Mouse (Mus musculus): ENCODE measurements around the gene St6galnac5.
A peak's percentile ranks its signal among the peaks of the same experiment; 100 is the strongest.
"Not testable (repeated sequence)": the region's sequence is repeated elsewhere in the genome, so short reads cannot be mapped to it uniquely, and the experiment has no call there.

The St6galnac5 gene

DNA sequence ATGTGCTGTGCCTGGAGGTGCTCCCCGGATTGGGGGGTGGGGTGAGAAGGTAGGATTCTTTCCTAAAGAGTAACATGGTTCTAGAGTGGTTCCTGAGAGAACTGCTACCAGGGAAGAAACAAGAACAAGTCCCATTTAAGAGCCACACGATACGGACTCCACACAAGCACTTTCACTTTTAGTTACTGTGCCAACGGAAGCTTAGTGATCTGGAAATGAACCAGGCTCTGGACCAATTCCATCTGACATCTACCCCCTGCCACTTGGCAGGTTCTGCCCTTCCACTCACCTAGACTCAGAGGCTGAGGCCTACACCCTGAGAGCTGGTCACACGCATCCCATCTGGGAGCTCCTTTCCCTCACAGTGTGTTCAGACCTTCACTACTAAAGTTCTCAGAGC is 189.4 kb downstream of the St6galnac5 start:
- no peak for DNase-seq (ENCODE audit: low read depth, low spot score)

DNA sequence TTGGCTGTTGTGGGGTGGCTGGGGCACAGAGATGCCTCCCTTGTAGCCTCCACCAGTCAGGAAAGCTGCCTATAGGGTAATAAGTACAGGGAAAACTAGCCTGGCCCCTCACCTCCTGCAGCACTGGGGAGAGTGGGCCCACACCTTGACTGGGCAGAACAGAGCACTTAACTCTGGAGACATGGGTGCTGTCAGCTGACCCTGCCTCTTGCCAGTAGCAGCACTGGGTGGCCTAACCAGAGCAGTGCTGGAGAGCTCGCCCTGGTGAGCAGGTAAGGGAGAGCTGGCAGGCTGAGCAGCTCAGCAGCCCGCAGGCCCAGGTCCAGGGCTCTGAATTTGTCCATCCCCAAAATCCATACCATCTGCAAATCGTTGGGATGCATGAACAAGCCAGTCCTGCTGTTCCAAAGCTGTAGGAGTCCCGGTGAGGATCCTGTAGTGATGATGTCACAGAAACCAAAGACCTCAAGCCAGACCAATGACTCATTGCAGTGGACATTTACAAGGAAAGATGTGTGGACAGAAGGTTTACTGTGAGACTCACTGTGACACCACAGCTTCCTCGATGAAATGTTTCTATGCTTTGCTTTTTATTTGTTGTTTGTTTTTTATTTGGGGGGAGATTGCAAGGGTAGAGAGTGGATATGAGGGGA is 193.6 kb downstream of the St6galnac5 start:
- DNase-seq (ENCODE audit: low read depth, low spot score): not testable (repeated sequence)

GRCm38 (mm10) chr3:152784353-152784752 is 197.7 kb downstream of the St6galnac5 start:
- DNase-seq (ENCODE audit: low read depth, low spot score): not testable (repeated sequence)

DNA sequence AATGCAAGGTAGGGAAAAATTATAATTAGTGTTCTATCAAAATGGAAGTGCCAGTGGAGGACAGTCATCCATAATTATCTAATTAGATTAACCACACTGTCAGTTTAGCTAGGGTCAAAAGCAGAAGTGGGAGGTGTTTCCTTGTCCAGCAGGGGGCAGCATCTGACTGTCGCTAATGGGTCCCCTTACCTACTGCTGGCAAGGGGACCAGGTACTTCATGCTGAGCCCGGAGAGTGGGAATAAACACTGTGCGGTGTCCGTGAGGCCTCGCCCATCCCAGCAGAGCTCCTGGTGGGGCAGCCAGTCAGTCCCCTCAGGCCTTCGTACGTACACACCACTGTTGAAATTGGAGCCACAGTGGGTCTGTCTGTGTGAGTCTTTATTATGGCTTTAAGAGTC is 198.3 kb downstream of the St6galnac5 start:
- DNase-seq (ENCODE audit: low read depth, low spot score): peak; percentile 47

GRCm38 (mm10) chr3:152779819-152780218 is 202.2 kb downstream of the St6galnac5 start:
- DNase-seq (ENCODE audit: low read depth, low spot score): no peak

DNA sequence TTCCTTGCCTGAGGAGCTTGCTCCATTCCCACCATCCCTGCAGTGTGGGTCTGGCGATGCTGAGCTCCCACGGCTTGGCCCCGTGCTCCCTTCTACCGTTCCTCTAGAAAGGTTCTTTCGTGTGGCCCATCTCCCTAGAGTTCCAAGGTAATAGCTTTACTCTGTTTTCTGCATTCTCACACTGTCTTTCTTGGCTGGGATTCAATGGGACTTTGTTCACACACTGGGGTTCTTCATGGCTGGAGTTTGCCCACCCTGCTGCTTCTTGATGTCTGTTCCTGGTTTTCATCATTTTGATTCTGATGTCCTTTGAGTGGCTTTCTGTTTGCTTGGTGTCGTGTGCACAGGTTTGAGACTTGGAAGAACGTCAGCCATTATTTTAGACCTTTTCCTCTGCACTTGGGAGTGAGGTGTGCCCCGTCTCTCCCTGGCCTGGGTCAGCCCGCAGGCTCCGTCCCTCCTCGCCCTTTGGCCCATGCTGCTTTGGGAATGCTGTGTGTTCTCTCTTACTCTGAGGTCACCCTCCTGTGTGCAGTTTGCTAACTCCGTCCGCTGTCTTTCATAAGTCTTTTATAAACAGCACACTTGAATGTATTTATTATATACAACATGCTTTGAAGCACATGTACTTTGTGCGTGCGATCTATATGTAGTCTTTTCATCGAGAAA is 205.0 kb downstream of the St6galnac5 start:
- no peak for DNase-seq (ENCODE audit: low read depth, low spot score)

DNA sequence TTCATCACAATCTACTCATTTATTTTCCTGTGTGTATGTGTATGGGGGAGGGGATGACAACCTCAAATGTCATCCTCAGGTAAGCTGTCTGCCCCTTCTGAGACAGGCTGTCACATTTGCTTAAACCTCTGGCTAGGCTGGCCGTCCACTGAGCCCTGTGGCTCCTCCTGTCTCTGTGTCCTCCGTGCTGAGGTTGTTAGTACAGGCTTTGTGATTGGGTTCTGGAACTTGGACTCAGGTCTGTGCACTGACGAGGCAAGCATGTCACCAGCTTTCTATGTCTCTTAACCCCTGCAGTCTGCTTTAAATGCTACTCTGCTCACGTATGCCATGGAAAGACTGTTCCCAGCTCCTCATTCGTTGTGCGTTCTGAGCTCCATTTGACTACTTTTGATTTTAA is 205.7 kb downstream of the St6galnac5 start:
- no peak for DNase-seq (ENCODE audit: low read depth, low spot score)

GRCm38 (mm10) chr3:152770056-152770455 is 212.0 kb downstream of the St6galnac5 start:
- DNase-seq (ENCODE audit: low read depth, low spot score): no peak

DNA sequence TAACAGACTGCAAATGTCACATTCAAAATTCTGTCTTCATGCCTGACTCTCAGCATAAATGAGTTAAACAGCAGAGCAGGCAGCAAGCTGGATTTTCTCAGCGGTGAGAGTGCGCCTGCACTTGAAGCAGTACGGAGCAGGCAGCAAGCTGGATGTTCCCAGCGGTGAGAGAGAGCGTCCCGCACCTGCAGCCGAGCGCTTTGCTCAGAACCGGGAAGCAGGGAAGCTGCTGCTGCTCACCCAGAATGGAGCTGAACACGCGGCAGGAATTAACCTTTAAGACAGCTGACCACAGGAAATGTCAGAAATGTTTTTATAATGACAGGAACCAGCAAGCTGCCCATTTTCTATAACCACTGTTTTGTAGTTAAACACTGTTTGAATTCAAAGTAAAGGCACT is 214.6 kb downstream of the St6galnac5 start:
- no peak for DNase-seq (ENCODE audit: low read depth, low spot score)
